ENCODE assay signal across 31 mouse cellular contexts in genomic region chr6:129515068-129515467, GRCm38 (mm10). TPM values are rescaled to one million over a fixed set of nuclear protein-coding genes. Genes with fewer than 3 reads are reported as not detected.
"Had no signal": no experiment of that assay in that cellular context is flagged by ENCODE, and none has a peak within 500 bp of the region (broad histone marks: within the 10 kb centered on the region; RNA-seq: fewer than 3 reads in every experiment).

No protein-coding gene starts in this region.

- H3K4me3 ChIP-seq: kidney, embryonic 15.5 days; limb, embryonic 12.5 days; limb, embryonic 15.5 days; neural tube, embryonic 13.5 days had no signal

- H3K9ac ChIP-seq: kidney, embryonic 15.5 days; limb, embryonic 12.5 days; limb, embryonic 15.5 days; liver, embryonic 14.5 days; liver, postnatal 0 days; lung, embryonic 14.5 days; neural tube, embryonic 13.5 days had no signal

- H3K9me3 ChIP-seq: kidney, embryonic 15.5 days; limb, embryonic 12.5 days; limb, embryonic 15.5 days; neural tube, embryonic 13.5 days had no signal

- H3K4me2 ChIP-seq: kidney, embryonic 15.5 days; limb, embryonic 12.5 days; limb, embryonic 15.5 days; liver, embryonic 11.5 days; lung, embryonic 14.5 days; midbrain, embryonic 11.5 days; neural tube, embryonic 13.5 days had no signal

- H3K36me3 ChIP-seq: kidney, embryonic 15.5 days; limb, embryonic 12.5 days; limb, embryonic 15.5 days; neural tube, embryonic 13.5 days had no signal

- ATAC-seq: intestine, embryonic 16.5 days; liver, postnatal 0 days; lung, postnatal 0 days had no signal

- H3K27ac ChIP-seq: kidney, embryonic 15.5 days; limb, embryonic 12.5 days; limb, embryonic 15.5 days; liver, embryonic 14.5 days; macrophage; neural tube, embryonic 13.5 days; stomach, postnatal 0 days had no signal

- DNase-seq: kidney, adult 8-10 months; kidney, postnatal 4 days; left cerebral cortex, postnatal 4 days; liver, postnatal 0 days; lung, embryonic 14.5 days; midbrain, embryonic 14.5 days; retina, postnatal 1 day; right cerebral cortex, postnatal 25 days; thymus, postnatal 36 days had no signal

- H3K27me3 ChIP-seq: kidney, embryonic 15.5 days; limb, embryonic 15.5 days; neural tube, embryonic 13.5 days had no signal

RNA-seq across cellular contexts. Expression of gene Tmem52b, which starts 2.7 kb away (rescaled TPM):
- total RNA-seq: layer of hippocampus, adult 18-20 months; layer of hippocampus, postnatal 14 days; left cerebral cortex, adult 8-10 months; left cerebral cortex, postnatal 14 days; left cerebral cortex, postnatal 4 days; megakaryocyte-erythroid progenitor cell, adult 5-6 weeks; midbrain, postnatal 0 days; neutrophil, adult 5-6 weeks had no signal
- polyA plus RNA-seq: limb, embryonic 12.5 days; liver, embryonic 11.5 days; liver, embryonic 14.5 days; liver, postnatal 0 days; lung, postnatal 0 days; macrophage; midbrain, embryonic 11.5 days; midbrain, embryonic 14.5 days; midbrain, postnatal 0 days; small intestine, adult 2 months; spleen, adult 2 months; stomach, embryonic 14.5 days; urinary bladder, adult 2 months had no signal

RNA-seq across cellular contexts. Expression of gene Olr1, which starts 8.1 kb away (rescaled TPM):
- total RNA-seq: layer of hippocampus, adult 18-20 months; layer of hippocampus, postnatal 14 days; left cerebral cortex, postnatal 14 days; left cerebral cortex, postnatal 4 days; midbrain, postnatal 0 days had no signal
- polyA plus RNA-seq: limb, embryonic 12.5 days; limb, embryonic 15.5 days; midbrain, embryonic 11.5 days; midbrain, embryonic 14.5 days; midbrain, postnatal 0 days; small intestine, adult 2 months; stomach, embryonic 14.5 days had no signal
